Mouse (Mus musculus) fibroblast of lung, adult 2 months (primary cell): ENCODE measurements around the gene Gm28305.

Experiments
- DNase-seq: peaks from one replicate; pipeline ENCODE4 v3.0.0-alpha.2; 2011; ENCODE audit warnings: low read depth

The Gm28305 gene

GRCm38 (mm10) chr9:104040362-104040761, at the start of gene Gm28305:
TSS of gene Gm28305 (plus strand) at chr9:104040662.
- DNase-seq = no peak

GRCm38 (mm10) chr9:103996496-103996895, 44.0 kb upstream of the Gm28305 start:
- peak; percentile 11 for DNase-seq

GRCm38 (mm10) chr9:104000601-104001000, 39.9 kb upstream of the Gm28305 start:
- no peak for DNase-seq

- DNase-seq = peak; percentile 99
Observed at GRCm38 (mm10) chr9:104001921-104002859, 38.3 kb upstream of the Gm28305 start, which contains the start of gene Nphp3. TSS of gene Nphp3 (plus strand) at chr9:104002544.

- peak; percentile 77 for DNase-seq
Observed at GRCm38 (mm10) chr9:104002913-104003330, 37.5 kb upstream of the Gm28305 start.

GRCm38 (mm10) chr9:104014526-104014925, 25.9 kb upstream of the Gm28305 start:
- DNase-seq = peak; percentile 67

- DNase-seq = no peak
Observed at GRCm38 (mm10) chr9:104021026-104021425, 19.4 kb upstream of the Gm28305 start.

- DNase-seq = no peak
Observed at GRCm38 (mm10) chr9:104027186-104027585, 13.3 kb upstream of the Gm28305 start.

GRCm38 (mm10) chr9:104029861-104030260, 10.6 kb upstream of the Gm28305 start:
- no peak for DNase-seq

GRCm38 (mm10) chr9:104034231-104034630, 6.2 kb upstream of the Gm28305 start:
- DNase-seq = no peak

GRCm38 (mm10) chr9:104034718-104035117, 5.7 kb upstream of the Gm28305 start:
- no peak for DNase-seq

GRCm38 (mm10) chr9:104035261-104036015, 5.0 kb upstream of the Gm28305 start:
- DNase-seq = peak; percentile 27

GRCm38 (mm10) chr9:104038266-104038665, 2.2 kb upstream of the Gm28305 start:
- DNase-seq = no peak

- no peak for DNase-seq
Observed at GRCm38 (mm10) chr9:104039031-104039695, 1.3 kb upstream of the Gm28305 start.

- no peak for DNase-seq
Observed at GRCm38 (mm10) chr9:104039742-104040141, 720 bp upstream of the Gm28305 start.

GRCm38 (mm10) chr9:104043676-104044075, 3.2 kb downstream of the Gm28305 start:
- no peak for DNase-seq

- DNase-seq = no peak
Observed at GRCm38 (mm10) chr9:104051028-104051427, 10.6 kb downstream of the Gm28305 start.

- no peak for DNase-seq
Observed at GRCm38 (mm10) chr9:104062430-104063243, 22.2 kb downstream of the Gm28305 start, which contains the start of gene Uba5. TSS of gene Uba5 (minus strand) at chr9:104063134.

GRCm38 (mm10) chr9:104063244-104063961, 22.9 kb downstream of the Gm28305 start, which contains the start of gene Acad11:
TSS of gene Acad11 (plus strand) at chr9:104063377.
- DNase-seq = peak; percentile 94

GRCm38 (mm10) chr9:104064571-104064970, 24.1 kb downstream of the Gm28305 start:
- DNase-seq = no peak
